Mouse (Mus musculus) heart, adult 2 months (tissue): ENCODE measurements around the gene Pla2g1b.
A peak's percentile ranks its signal among the peaks of the same experiment; 100 is the strongest.

Experiments used
- CTCF ChIP-seq: fragments of 200-600 bp; IDR thresholded peaks from 2 replicates; pipeline ENCODE4 v1.8.1; 2022; ENCODE audit warnings: antibody characterized with exemption, mild to moderate bottlenecking, moderate library complexity
- POLR2A ChIP-seq: fragments of 200-500 bp; IDR thresholded peaks from 2 replicates; pipeline ENCODE4 v1.6.1; 2011; ENCODE audit warnings: mild to moderate bottlenecking, low read depth, low read length, control low read depth; ENCODE audit not compliant: insufficient read depth

DNA sequence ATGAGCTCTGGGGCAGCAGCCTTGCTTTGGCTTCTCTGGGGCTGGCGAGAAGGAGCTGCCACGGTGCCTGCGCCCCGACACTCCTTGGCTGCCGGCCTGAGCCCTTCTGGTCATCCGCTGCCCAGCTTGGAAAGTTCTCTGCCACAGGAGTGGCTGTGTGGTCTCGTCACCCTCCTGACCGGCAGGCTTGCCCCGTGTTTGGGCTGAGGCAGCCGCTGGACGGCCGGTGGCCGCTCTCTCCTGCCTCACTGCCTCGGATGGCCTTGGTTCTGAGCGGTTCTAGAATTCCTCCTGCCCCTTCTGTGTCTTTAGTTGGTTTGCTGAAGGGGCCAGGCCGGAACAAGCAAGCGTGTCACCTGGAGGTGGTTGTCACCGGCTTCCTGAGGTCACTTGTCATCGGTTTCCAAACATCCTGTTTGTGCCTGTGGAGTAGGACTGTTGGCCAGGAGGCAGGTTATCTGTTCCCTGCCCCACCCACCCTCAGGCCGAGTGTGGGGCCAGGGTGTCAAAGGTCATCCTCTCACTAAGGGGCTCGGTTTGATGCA, 54.3 kb downstream of the Pla2g1b start:
- TF ChIP-seq CTCF = no peak
- TF ChIP-seq POLR2A = peak; percentile 61
